Mouse (Mus musculus): ENCODE data around the gene Stoml1. TPM values are rescaled to one million over a fixed set of nuclear protein-coding genes. Genes with fewer than 3 reads are reported as not detected.

The Stoml1 gene
- polyA plus RNA-seq, 1 experiment from 2014 or later = 33.6 TPM

DNA sequence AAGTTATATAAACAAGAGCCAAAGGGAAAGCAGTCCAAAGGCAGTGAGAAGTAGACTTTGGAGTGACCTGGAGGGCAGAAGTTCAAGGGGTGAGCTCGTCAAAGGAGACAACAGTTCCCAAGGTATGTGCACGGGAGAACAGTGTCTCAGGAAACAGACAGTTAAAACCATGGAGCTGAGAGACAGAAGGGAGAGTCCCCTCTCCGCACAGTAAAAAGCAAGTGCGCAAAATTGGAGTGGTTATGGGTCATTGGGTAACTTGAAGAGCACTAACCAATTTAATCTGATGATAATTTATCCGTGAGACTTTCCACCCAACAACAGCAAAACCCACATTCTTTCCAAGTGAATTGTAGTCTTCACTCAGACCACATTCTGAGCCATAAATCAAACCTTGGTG is 23.4 kb downstream of the Stoml1 start:
- WGBS = 27% methylated on average over 5 of the region's 5 CpGs
- Histone ChIP-seq H3K4me2 (no peak overlapping the region), H3K9ac (no peak overlapping the region), H3K27ac (peak overlapping the region; percentile 94; the same call in 1 of the 2 replicates), H3K27me3 (no peaks in the 10 kb centered on the region), H3K4me3 (replicated peaks) (no peak overlapping the region), H3K4me1 (peaks cover 49% of the 10 kb centered on the region), H3K36me3 (no peaks in the 10 kb centered on the region), H3K9me3 (replicated peaks) (no peaks in the 10 kb centered on the region)
- no peak for ATAC-seq (replicated peaks; ENCODE audit: low FRiP score)

DNA sequence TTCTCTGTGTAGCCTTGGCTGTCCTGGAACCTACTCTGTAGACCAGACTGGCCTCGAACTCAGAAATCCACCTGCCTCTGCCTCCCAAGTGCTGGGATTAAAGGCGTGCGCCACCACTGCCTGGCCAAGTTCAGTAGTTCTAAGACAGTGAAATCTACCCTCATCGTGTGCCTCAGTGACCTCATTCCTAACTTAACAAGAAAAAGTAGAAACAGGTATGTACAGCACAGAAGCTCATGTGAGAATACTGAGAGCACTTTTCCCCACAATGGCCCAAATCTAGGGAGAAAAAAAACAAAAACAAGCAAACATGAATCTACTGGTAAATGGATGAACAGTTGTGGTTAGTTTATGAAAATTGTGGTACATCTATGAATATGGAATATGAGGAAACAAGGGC is 25.3 kb downstream of the Stoml1 start:
- Histone ChIP-seq H3K4me2 (no peak overlapping the region), H3K4me3 (replicated peaks) (no peak overlapping the region), H3K27ac (no peak overlapping the region), H3K4me1 (peaks cover 38% of the 10 kb centered on the region), H3K36me3 (no peaks in the 10 kb centered on the region), H3K27me3 (no peaks in the 10 kb centered on the region), H3K9ac (no peak overlapping the region), H3K9me3 (replicated peaks) (no peaks in the 10 kb centered on the region)
- 93% methylated on average over 4 of the region's 4 CpGs for whole genome bisulfite sequencing
- ATAC-seq (replicated peaks; ENCODE audit: low FRiP score) = no peak

DNA sequence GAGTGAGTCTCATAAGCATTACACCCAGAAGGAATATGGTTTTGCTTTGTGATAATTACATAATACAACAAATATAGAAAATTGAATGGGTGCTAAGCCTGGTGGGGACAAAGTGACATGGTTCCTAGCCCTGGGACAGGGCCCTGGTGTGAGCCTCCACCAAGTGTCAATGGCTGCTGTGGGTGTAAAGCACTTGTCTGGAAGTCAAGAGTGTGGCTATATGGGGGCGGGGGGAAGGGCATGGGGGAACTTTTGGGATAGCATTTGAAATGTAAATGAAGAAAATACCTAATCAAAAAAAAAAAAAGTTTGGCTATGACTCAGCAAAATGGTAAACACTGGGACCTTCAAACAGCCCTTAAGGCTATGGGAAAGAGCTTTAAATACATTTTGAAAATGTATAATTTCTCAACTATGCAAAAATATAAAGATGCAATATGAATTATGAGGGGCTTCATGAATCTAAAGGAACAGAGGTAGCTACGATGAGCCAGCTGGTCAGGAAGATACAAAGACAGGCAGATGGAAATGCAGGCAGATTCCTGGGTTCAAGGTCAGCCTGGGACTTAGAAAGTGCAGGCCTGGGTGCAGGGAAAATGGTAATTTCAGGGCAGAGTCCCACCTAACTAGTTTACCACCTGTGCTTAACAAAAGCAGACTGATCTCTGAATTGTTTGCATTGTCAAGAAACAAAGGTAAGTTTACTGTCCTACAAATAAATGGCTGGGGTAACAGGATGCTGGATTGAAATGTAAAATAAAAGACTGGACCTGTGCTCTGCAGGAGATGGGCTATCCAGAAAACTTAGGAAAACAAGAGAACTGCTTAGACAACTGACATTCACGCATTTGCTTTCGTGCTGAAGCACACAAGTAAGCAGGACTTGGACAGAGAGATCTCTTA is 26.1 kb downstream of the Stoml1 start:
- Histone ChIP-seq H3K27me3 (no peaks in the 10 kb centered on the region), H3K27ac (no peak overlapping the region), H3K4me2 (no peak overlapping the region), H3K9me3 (replicated peaks) (no peaks in the 10 kb centered on the region), H3K4me1 (peaks cover 33% of the 10 kb centered on the region), H3K36me3 (no peaks in the 10 kb centered on the region), H3K4me3 (replicated peaks) (no peak overlapping the region), H3K9ac (no peak overlapping the region)
- WGBS = 61% methylated on average over 4 of the region's 4 CpGs
- no peak for ATAC-seq (replicated peaks; ENCODE audit: low FRiP score)

DNA sequence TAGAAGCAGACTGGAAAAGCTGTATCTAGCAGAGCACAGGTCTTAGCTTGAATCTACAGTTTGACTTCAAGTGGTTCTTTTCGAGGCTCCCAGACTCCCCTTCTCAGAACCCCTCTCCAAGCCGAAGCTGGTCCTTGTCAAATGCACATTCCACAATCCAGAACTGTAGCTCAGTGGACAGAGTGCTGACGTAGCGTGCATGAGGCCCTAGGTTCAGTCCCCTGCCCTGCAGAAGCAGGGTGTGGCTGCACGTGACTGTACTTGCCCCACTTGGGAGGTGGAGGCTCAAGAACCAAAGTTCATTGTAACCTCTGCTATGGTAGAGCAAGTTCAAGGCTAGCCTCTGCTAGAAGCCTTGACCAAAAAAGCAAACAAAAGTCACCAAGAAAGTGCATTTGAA is 26.8 kb downstream of the Stoml1 start:
- no peak for ATAC-seq (replicated peaks; ENCODE audit: low FRiP score)
- WGBS = 59% methylated on average over 5 of the region's 5 CpGs
- Histone ChIP-seq H3K36me3 (no peaks in the 10 kb centered on the region), H3K9ac (no peak overlapping the region), H3K4me2 (no peak overlapping the region), H3K4me3 (replicated peaks) (no peak overlapping the region), H3K27me3 (no peaks in the 10 kb centered on the region), H3K27ac (no peak overlapping the region), H3K4me1 (peaks cover 26% of the 10 kb centered on the region), H3K9me3 (replicated peaks) (no peaks in the 10 kb centered on the region)

DNA sequence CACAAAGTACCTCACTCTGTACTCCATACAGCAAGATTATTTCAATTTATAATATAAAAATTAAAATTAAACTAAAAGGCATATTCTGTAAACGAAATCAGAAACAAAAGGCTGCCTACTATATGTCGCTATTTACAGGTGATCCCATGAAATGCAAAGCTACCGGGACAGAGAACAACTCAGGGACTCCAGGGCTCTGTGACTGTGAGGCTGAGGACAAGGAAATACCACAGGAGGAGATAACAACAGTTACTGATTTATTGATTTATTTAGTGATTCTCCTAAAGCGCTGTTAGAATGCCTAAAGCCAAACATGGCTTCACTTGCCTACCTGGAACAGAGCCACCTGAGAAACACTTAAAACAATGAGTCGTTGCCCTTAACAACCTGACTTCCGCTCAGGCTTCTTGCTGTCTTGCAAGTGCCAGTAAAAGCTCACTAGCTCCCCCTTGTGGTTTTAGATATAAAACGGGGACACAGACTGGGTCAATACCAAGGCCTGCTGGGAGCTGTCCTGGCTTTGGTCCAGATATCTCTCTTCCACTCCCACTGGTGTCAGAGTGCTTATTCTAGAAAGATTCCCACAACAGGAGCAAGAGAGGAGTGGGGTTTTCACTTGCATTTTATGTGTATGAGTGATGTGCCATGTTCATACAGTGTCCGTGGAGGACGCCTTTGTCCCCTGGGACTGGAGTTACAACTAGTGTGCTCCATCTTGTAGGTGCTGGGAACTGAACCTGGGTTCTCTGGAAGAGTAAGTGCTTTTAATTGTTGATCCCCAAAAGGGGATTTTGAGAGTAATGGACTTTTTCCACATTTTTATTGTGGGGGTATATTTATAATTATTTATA is 27.5 kb downstream of the Stoml1 start:
- no peak overlapping the region for H3K9ac ChIP-seq
- no peaks in the 10 kb centered on the region for H3K36me3 ChIP-seq
- H3K4me3 ChIP-seq (replicated peaks) = no peak overlapping the region
- H3K27ac ChIP-seq = no peak overlapping the region
- H3K4me1 ChIP-seq = peaks cover 19% of the 10 kb centered on the region
- ATAC-seq (replicated peaks; ENCODE audit: low FRiP score) = peak; percentile 64; the same call in 1 of the 2 replicates
- no peaks in the 10 kb centered on the region for H3K9me3 ChIP-seq (replicated peaks)
- H3K27me3 ChIP-seq = no peaks in the 10 kb centered on the region
- WGBS = 41% methylated on average over 9 of the region's 9 CpGs
- H3K4me2 ChIP-seq = 0 out of 2 replicates have a peak overlapping the region, but pooled peaks have one; percentile 18

DNA sequence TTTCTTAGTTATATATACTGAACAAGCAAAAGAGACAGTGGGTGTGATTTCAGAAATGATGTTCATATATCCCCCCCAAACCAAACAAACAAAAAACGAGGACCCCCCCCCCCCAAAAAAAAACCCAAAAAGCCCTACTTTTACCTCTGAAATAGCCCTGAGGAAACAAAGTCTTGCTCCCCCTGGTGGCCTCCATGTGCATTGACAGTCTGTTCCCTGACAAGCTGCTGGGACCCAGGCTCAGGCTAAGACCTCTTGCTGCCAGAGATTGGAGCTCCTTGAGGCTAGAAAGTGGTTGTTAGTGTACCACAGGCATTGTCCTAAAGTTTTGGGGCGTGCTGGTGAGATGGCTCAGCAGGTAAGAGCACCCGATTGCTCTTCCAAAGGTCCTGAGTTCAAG is 28.6 kb downstream of the Stoml1 start:
- no peak overlapping the region for H3K4me3 ChIP-seq (replicated peaks)
- no peak overlapping the region for H3K9ac ChIP-seq
- H3K36me3 ChIP-seq = no peaks in the 10 kb centered on the region
- H3K4me1 ChIP-seq = peaks cover 10% of the 10 kb centered on the region
- no peaks in the 10 kb centered on the region for H3K27me3 ChIP-seq
- 61% methylated on average over 3 of the region's 3 CpGs for WGBS
- ATAC-seq (replicated peaks; ENCODE audit: low FRiP score) = no peak
- no peaks in the 10 kb centered on the region for H3K9me3 ChIP-seq (replicated peaks)
- no peak overlapping the region for H3K4me2 ChIP-seq
- H3K27ac ChIP-seq = no peak overlapping the region

DNA sequence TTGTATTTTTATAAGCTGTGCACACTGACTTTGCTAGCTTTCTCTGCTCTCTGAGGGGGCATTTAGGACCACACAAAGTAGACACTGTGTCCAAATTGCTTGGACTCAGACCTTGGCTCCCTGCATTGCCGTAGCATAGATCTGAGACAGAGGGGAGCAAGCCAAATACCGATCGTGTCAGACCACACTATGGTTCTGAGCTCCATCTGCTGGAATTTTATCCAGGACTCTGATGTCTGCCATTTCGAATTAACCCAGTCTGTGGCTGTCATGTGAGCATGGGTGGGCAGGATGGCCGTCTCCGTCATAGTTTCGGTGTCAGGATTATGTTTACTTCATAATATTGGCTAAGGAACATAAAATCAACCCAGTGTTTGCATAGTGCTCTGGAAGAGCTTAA is 30.5 kb downstream of the Stoml1 start:
- no peak for ATAC-seq (replicated peaks; ENCODE audit: low FRiP score)
- Histone ChIP-seq H3K27me3 (no peaks in the 10 kb centered on the region), H3K4me1 (peaks cover 12% of the 10 kb centered on the region), H3K9me3 (replicated peaks) (no peaks in the 10 kb centered on the region), H3K4me2 (no peak overlapping the region), H3K36me3 (0 out of 2 replicates have a peak, but pooled peaks cover 4% of the 10 kb centered on the region), H3K9ac (no peak overlapping the region), H3K4me3 (replicated peaks) (no peak overlapping the region), H3K27ac (0 out of 2 replicates have a peak overlapping the region, but pooled peaks have one; percentile 18)
- 63% methylated on average over 7 of the region's 7 CpGs for WGBS

DNA sequence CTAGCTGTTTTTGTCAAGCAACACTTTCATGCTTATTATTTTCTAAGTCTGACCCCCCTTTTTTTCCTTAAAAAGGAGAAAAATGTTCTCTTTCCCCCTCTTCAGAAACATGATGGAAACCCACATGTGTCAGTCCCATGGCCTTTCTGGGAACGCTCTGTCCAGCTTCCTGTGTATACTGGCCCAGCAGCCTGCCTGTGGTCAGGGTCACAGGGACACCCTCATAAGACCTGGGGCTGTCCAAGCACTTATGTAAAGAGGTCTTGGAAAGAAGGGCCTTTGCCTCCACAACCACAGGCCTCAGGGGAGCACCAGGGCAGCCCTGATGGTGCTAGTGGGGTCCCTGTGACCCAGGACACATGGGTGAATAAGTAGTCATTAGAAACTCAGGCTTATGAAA is 36.1 kb downstream of the Stoml1 start:
- peak; percentile 44; the same call in 1 of the 2 replicates for ATAC-seq (replicated peaks; ENCODE audit: low FRiP score)
- Histone ChIP-seq H3K4me3 (replicated peaks) (no peak overlapping the region), H3K27me3 (no peaks in the 10 kb centered on the region), H3K9me3 (replicated peaks) (no peaks in the 10 kb centered on the region), H3K36me3 (peaks cover 13% of the 10 kb centered on the region; the same call in 1 of the 2 replicates), H3K4me2 (no peak overlapping the region), H3K4me1 (peaks cover 14% of the 10 kb centered on the region; the same call in 1 of the 2 replicates), H3K27ac (peak overlapping the region; percentile 78), H3K9ac (no peak overlapping the region)
- WGBS = 42% methylated on average over 1 of the region's 1 CpGs

DNA sequence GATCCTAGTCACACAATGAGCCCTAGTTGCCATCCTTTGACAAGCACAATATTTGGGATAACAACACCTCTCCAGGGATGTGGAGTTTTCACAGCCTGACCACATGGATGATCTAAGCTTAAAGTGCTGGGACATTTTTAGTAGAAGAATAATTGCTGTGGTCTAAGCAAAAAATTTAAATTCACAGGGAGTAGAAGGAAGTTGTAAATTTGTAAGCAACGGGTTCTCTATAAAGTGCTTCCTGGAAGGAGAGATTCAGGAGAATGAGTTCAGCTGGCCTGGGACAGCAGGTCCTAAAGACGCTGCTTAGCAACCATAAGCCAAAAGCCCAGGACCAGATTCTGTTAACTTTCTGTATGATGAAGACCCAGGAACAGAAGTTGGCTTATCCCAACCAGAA is 36.9 kb downstream of the Stoml1 start:
- no peak for ATAC-seq (replicated peaks; ENCODE audit: low FRiP score)
- no peak overlapping the region for H3K9ac ChIP-seq
- no peak overlapping the region for H3K4me3 ChIP-seq (replicated peaks)
- peak overlapping the region; percentile 78 for H3K27ac ChIP-seq
- 34% methylated on average over 2 of the region's 2 CpGs for WGBS
- H3K4me1 ChIP-seq = peaks cover 19% of the 10 kb centered on the region
- H3K36me3 ChIP-seq = peaks cover 13% of the 10 kb centered on the region; the same call in 1 of the 2 replicates
- no peaks in the 10 kb centered on the region for H3K27me3 ChIP-seq
- no peak overlapping the region for H3K4me2 ChIP-seq
- no peaks in the 10 kb centered on the region for H3K9me3 ChIP-seq (replicated peaks)

DNA sequence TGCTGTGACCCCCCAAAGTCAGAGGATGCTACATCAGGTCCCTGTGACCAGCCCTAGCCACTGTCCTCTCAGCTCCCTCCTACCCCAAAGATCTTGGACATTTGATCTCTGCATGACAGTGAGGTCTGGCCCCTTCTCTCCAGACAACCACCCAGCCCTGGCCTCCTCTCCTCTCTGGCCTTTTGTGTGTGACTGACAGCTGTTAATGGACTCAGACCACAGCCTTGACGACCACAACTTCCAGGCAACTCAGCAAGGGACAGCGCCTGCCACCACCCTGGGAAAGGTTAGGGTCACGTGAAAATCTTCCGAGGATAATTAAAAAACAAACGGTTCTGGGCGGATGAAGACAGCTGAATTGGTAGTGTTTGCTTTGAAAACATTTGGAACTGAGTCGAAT is 41.6 kb downstream of the Stoml1 start:
- peaks cover 38% of the 10 kb centered on the region for H3K4me1 ChIP-seq
- H3K36me3 ChIP-seq = peaks cover 9% of the 10 kb centered on the region; the same call in 1 of the 2 replicates
- H3K4me3 ChIP-seq (replicated peaks) = no peak overlapping the region
- 32% methylated on average over 7 of the region's 7 CpGs for WGBS
- ATAC-seq (replicated peaks; ENCODE audit: low FRiP score) = no peak
- no peak overlapping the region for H3K4me2 ChIP-seq
- no peak overlapping the region for H3K27ac ChIP-seq
- no peaks in the 10 kb centered on the region for H3K9me3 ChIP-seq (replicated peaks)
- no peak overlapping the region for H3K9ac ChIP-seq
- no peaks in the 10 kb centered on the region for H3K27me3 ChIP-seq

DNA sequence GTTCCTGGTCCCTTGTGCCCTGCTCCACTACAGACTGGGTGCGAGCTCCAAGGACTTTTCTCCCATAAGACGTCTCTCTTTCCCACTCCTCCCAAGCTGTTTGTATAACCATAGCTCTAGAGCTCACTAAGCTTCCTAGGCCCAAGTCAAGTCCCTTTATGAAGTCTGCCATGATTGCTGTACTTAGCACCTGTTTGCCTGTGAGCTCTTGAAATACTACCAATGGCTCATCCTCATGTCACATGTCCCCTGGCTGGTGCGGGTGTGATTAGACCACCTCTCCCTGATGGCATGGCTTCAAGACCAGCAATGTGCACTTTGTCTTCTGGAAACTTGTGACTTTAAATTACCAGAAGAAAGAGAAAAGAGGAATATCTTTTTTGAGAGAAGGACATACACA is 42.4 kb downstream of the Stoml1 start:
- Histone ChIP-seq H3K27me3 (no peaks in the 10 kb centered on the region), H3K9me3 (replicated peaks) (no peaks in the 10 kb centered on the region), H3K27ac (peak overlapping the region; percentile 92), H3K4me3 (replicated peaks) (no peak overlapping the region), H3K4me1 (peaks cover 37% of the 10 kb centered on the region), H3K36me3 (peaks cover 9% of the 10 kb centered on the region; the same call in 1 of the 2 replicates), H3K4me2 (no peak overlapping the region), H3K9ac (no peak overlapping the region)
- 78% methylated on average over 3 of the region's 3 CpGs for WGBS
- ATAC-seq (replicated peaks; ENCODE audit: low FRiP score) = no peak
